Mouse (Mus musculus) hindbrain, embryonic 16.5 days (tissue): Measurements from ENCODE around the gene Dock9. TPM values are rescaled to one million over a fixed set of nuclear protein-coding genes. Genes with fewer than 3 reads are reported as not detected.
A peak's percentile ranks its signal among the peaks of the same experiment; 100 is the strongest.

Experiments used
- ATAC-seq: fragments of 200-750 bp; cut with Nextera tagmentation; 2 replicates; pipeline ENCODE4 v1.8.0; 2017; ENCODE audit warnings: moderate TSS enrichment, moderate library complexity
- H3K27ac ChIP-seq: fragments of 300-500 bp; sonication (generic); 2 replicates; pipeline ENCODE4 v1.5.1; 2014; ENCODE audit warnings: low read depth, mild to moderate bottlenecking, control low read depth, low read length, moderate library complexity
- H3K27me3 ChIP-seq: fragments of 300-500 bp; sonication (generic); replicated peaks from 2 replicates; pipeline ENCODE4 v1.6.1; 2014; ENCODE audit warnings: low read length; ENCODE audit not compliant: control insufficient read depth, insufficient read depth
- H3K36me3 ChIP-seq: fragments of 300-500 bp; sonication (generic); 2 replicates; pipeline ENCODE4 v1.6.1; 2014; ENCODE audit warnings: mild to moderate bottlenecking, low read length, moderate library complexity, mixed read lengths; ENCODE audit not compliant: control insufficient read depth, insufficient read depth
- H3K4me1 ChIP-seq: fragments of 300-500 bp; sonication (generic); 2 replicates; pipeline ENCODE4 v1.6.1; 2014; ENCODE audit warnings: low read depth, low read length; ENCODE audit not compliant: control insufficient read depth, insufficient read depth
- H3K4me2 ChIP-seq: fragments of 300-500 bp; sonication (generic); 2 replicates; pipeline ENCODE4 v1.6.1; 2014; ENCODE audit warnings: mild to moderate bottlenecking, low read length, control low read depth, moderate library complexity
- H3K4me3 ChIP-seq: fragments of 300-500 bp; sonication (generic); 2 replicates; pipeline ENCODE4 v1.5.1; 2014; ENCODE audit warnings: mild to moderate bottlenecking, low read length, control low read depth, moderate library complexity
- H3K9ac ChIP-seq: fragments of 300-500 bp; sonication (generic); 2 replicates; pipeline ENCODE4 v1.6.1; 2014; ENCODE audit warnings: low read depth, mild to moderate bottlenecking, control low read depth, low read length, moderate library complexity
- H3K9me3 ChIP-seq: fragments of 300-500 bp; sonication (generic); 2 replicates; pipeline ENCODE4 v1.6.1; 2014; ENCODE audit warnings: mild to moderate bottlenecking, low read length, moderate library complexity; ENCODE audit not compliant: control insufficient read depth
- WGBS: fragments of 180-500 bp; shearing (Covaris S2); extraction: QIAGEN DNeasy Blood & Tissue Kit; methylation state at CpG from one replicate; pipeline ENCODE4 v1.1.7; 2014; 5-methylcytosine and 5-hydroxymethylcytosine counted together
- polyA plus RNA-seq: library from polyadenylated mRNA; unstranded; fragments of >200 nt; fragmentation: Nextera tagmentation; extraction: Ambion mirVana; gene quantifications from 2 replicates; pipeline ENCODE4 v1.2.1, GENCODE M21; 2015

Dock9 gene
- polyA plus RNA-seq, 1 experiment from 2014 or later = 13.4 TPM

DNA sequence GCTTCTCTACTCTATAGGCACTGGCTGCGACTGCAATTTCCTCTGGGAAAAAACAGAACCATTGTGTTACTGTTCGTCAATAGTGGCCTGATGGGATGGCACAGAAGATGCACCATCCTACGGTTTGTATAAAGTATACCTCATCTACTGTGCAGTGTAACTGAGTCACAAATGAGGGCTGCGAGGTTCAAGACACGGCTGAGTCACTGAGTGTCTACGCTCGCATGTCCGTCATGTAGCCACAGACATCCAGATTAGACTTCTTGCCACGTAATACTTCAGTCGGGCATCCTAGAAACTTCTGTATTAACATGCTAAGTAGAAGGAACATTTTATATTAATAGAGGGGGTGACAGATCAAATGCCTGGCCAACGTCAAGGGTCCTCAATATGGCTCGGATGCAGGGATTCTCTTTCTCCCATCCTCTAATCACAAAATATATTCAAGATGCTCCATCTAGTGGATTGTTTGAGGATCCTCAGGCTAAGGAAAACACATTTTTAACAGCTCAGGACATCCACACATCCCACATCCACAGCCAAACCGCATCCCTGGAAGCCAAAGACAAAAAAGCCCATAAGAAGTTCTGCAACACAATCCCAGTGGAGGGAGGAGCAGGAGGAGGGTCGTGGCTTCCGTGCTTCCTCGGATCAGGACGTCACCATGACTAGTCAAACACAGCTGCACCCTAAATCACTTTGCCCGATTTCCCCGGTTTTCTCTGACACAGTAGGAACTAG lies 44.8 kb downstream of the Dock9 start:
- Histone ChIP-seq H3K27me3 (no peaks in the 10 kb centered on the region), H3K4me1 (no peaks in the 10 kb centered on the region), H3K4me3 (no peak overlapping the region), H3K9ac (no peak overlapping the region), H3K36me3 (no peaks in the 10 kb centered on the region), H3K9me3 (no peaks in the 10 kb centered on the region), H3K4me2 (no peak overlapping the region), H3K27ac (no peak overlapping the region)
- ATAC-seq = peak; percentile 75
- 69% methylated on average over 19 of the region's 19 CpGs for WGBS

DNA sequence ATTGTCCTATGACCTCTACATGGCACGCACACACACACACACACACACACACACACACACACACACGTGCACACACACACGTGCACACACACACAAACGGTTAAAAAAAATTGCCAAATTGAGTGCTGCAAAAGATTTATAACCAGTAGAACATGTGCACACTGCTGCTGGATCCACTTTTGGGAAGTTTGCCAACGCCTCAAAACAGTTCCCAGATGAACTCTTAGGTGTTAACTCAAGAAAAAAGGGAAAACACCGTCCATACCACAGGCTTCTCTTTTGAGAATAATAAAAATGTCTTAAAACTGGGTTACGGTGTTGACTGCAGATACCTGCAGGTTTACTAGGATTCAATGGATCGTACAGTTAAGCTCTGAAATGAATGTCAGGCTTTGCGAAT lies 48.0 kb downstream of the Dock9 start:
- ATAC-seq = no peak
- Histone ChIP-seq H3K4me3 (no peak overlapping the region), H3K36me3 (no peaks in the 10 kb centered on the region), H3K4me1 (no peaks in the 10 kb centered on the region; the same call in 1 of the 2 replicates), H3K9me3 (no peaks in the 10 kb centered on the region), H3K27ac (no peak overlapping the region), H3K27me3 (no peaks in the 10 kb centered on the region), H3K9ac (no peak overlapping the region), H3K4me2 (no peak overlapping the region)
- WGBS = 73% methylated on average over 9 of the region's 9 CpGs

DNA sequence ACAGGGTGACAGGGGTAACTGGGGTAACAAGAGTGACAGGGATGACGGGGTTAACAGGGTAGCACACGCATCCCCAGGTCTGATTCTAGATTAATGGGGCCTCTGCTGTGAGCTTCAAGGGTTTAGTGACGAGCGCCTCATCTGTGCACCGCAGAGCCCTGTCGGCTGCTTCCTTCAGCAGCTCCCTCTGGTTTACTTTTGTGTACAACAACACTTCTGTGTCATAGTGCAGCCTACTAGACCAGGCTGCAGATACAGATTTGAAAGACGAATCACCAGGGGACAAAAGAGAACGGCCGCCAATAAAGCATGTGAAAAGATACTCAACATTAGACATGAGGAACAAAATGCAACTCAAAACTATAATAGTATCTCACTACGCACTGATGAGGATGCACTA lies 48.6 kb downstream of the Dock9 start:
- Histone ChIP-seq H3K4me3 (no peak overlapping the region), H3K4me1 (no peaks in the 10 kb centered on the region; the same call in 1 of the 2 replicates), H3K9ac (no peak overlapping the region), H3K36me3 (no peaks in the 10 kb centered on the region), H3K9me3 (no peaks in the 10 kb centered on the region), H3K27me3 (no peaks in the 10 kb centered on the region), H3K27ac (no peak overlapping the region), H3K4me2 (no peak overlapping the region)
- 69% methylated on average over 10 of the region's 10 CpGs for WGBS
- ATAC-seq = no peak

DNA sequence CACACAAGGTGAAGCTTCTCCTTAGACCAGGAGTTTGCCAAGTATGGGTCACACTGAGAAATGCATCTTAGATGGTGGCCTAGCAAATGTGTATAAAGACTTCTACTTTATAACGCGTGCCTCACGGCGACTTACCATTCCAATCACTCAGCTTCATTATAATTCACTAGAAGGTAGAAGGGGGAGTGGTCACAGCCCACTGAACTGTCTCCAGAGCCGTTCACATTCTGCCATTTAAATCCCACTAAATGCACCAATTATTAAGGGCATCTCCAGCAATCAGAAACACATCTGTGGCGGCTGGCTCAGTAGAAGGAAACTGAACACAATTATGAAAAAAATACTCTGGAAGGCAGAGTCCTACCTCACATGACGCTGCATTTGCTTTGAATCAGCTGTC lies 50.3 kb downstream of the Dock9 start:
- Histone ChIP-seq H3K4me1 (no peaks in the 10 kb centered on the region; the same call in 1 of the 2 replicates), H3K9ac (no peak overlapping the region), H3K9me3 (no peaks in the 10 kb centered on the region), H3K27me3 (no peaks in the 10 kb centered on the region), H3K4me3 (no peak overlapping the region), H3K4me2 (no peak overlapping the region), H3K27ac (no peak overlapping the region), H3K36me3 (no peaks in the 10 kb centered on the region)
- ATAC-seq = no peak
- WGBS = 62% methylated on average over 7 of the region's 7 CpGs

DNA sequence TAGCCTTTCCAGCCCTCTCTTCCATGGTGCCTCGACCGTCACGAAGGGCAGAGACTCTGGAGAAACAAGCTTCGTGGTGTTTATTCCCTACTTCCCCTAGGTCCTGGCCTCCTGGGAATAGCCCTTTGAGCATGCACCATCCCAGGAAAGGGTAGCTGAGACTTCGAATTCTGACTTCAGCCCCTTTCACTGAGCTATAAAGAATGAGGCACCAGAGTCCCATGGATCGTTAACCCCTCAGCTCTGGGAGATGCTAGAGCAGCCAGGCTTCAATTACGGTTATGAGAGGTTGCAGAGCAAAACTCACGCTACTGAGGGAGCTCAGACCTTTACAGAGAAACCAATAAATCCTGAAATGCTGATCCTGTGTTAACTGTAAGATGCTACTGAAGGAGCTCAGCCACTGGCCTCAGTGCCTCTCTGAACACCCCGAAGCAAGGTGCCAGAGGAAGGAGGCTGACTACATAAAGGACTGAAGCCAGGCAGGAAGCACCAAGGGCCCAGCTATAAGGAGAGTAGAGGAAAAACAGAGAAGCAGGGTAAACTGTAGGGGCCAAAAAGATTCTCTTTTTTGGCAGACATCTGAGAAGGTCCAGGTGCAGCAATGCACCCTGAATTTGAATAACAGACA lies 53.7 kb downstream of the Dock9 start:
- 61% methylated on average over 9 of the region's 9 CpGs for WGBS
- no peaks in the 10 kb centered on the region; the same call in none of the 2 replicates for H3K4me1 ChIP-seq
- H3K27me3 ChIP-seq = no peaks in the 10 kb centered on the region
- no peaks in the 10 kb centered on the region for H3K9me3 ChIP-seq
- no peak overlapping the region for H3K27ac ChIP-seq
- H3K36me3 ChIP-seq = no peaks in the 10 kb centered on the region
- no peak for ATAC-seq
- no peak overlapping the region for H3K4me2 ChIP-seq
- no peak overlapping the region for H3K9ac ChIP-seq
- H3K4me3 ChIP-seq = no peak overlapping the region

DNA sequence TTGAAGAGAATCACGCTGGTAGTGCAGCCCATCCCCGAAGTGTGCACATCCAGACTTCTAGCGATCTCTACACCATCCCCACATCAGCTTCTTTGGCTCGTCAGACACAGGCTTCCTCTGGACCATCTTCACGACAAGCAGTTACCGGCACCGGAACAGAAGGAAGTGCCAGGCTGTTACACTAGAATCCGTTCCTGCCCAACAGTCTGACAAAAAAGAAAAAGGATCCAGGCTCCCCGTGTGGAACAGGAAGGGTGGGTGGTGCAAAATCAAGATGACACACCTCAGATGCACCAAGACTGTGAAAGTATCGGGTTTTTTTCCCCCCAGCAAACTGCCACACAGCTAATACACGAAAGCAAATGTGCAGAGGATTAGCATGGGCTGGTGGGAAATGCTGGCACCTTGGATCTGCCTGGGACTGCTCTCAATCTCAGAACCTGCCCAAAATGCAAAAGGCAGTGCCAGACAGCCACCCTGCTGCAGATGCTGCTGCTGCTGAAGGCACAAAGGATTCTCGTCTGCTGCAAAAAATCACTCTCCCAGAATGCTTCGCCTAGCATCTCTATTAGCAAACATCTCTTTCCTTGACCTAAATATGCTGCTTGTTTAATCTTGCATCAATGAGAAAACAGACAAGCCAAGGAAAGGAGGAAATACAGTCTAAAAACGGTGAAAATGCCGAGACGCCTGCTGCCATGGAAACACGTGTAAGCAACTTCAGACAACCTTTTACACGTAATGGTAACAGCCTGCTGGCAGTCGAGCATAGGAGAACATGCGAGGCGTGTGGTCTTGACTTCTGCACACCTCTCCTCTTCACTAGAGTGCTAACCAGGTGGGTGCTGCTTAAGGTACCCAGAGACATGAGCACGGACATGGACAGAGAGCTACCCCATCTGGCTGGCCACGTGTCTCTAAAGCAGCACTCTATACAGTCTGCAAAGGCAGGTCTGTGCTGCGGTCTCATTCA lies 58.9 kb downstream of the Dock9 start:
- ATAC-seq = peak; percentile 64
- Histone ChIP-seq H3K9ac (peak overlapping the region; percentile 62), H3K27ac (peak overlapping the region; percentile 80), H3K36me3 (no peaks in the 10 kb centered on the region), H3K4me3 (peak overlapping the region; percentile 40), H3K4me1 (peaks cover 8% of the 10 kb centered on the region), H3K4me2 (peak overlapping the region; percentile 51), H3K27me3 (no peaks in the 10 kb centered on the region), H3K9me3 (no peaks in the 10 kb centered on the region)
- WGBS = 51% methylated on average over 24 of the region's 24 CpGs

DNA sequence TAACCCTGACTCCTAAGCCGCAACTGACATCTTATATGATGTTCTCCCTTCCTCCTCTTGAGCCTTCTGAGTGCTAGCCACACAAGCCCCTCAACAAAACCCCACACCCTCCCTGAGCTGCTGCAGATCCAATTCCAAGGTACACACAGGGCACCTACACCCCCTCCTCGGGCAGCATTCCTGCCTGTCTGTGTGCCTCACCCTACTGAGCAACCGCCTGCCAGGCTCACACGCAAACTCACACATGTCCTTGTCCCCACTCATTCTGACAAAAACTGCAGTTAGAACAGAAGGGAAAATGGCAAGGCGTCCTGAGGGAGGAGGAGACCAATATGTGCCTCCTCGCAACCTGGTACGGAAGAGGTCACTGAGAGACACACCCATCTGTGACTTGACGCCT lies 60.4 kb downstream of the Dock9 start:
- peaks cover 8% of the 10 kb centered on the region for H3K4me1 ChIP-seq
- no peaks in the 10 kb centered on the region for H3K27me3 ChIP-seq
- peak overlapping the region; percentile 51 for H3K4me2 ChIP-seq
- H3K27ac ChIP-seq = no peak overlapping the region
- H3K36me3 ChIP-seq = no peaks in the 10 kb centered on the region
- H3K9ac ChIP-seq = peak overlapping the region; percentile 62
- 88% methylated on average over 8 of the region's 8 CpGs for WGBS
- no peaks in the 10 kb centered on the region for H3K9me3 ChIP-seq
- peak overlapping the region; percentile 40 for H3K4me3 ChIP-seq
- ATAC-seq = no peak

DNA sequence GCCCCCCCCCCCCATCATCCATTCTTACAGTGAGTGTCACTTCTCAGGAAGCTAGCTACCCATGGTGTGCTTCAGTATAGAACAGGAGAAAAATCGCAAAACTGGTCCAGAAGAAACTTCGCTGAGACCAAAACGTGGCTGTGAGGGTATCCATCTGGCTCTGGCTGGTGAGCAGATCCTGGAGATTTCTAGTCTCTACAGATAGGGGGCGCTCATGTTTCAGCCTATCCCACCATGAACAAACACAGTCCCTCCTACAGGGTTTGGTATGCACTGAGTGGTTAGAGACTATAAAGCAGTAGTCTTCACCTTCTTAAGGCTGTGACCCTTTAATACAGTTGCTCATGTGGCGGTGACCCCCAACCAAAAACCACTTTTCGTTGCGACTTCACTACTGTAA lies 62.0 kb downstream of the Dock9 start:
- Histone ChIP-seq H3K9me3 (no peaks in the 10 kb centered on the region), H3K27me3 (no peaks in the 10 kb centered on the region), H3K4me3 (no peak overlapping the region), H3K4me1 (peaks cover 11% of the 10 kb centered on the region), H3K9ac (no peak overlapping the region), H3K36me3 (no peaks in the 10 kb centered on the region), H3K4me2 (peak overlapping the region; percentile 51; the same call in 1 of the 2 replicates), H3K27ac (no peak overlapping the region)
- no peak for ATAC-seq
- 65% methylated on average over 7 of the region's 7 CpGs for WGBS

DNA sequence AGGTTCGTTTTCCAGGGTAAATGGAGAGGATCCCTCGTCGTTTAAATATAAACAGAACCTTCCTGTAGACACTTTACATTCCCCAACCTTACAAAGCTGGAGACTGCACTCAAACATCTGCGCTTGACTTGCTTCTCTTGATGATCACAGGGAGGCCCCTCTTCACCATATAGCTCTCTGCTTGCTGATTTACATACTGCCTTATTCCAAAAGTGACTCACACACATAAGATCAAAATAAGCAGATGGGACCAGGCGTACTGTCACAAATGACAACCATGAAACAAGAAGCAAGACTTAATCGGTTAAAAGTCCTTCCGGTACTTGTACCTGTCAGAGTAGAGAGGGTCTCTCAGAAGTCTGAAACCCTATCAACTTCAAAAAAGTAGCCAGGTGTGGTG lies 63.4 kb downstream of the Dock9 start:
- WGBS = 86% methylated on average over 7 of the region's 7 CpGs
- no peaks in the 10 kb centered on the region for H3K9me3 ChIP-seq
- H3K4me2 ChIP-seq = no peak overlapping the region

More for the DNA sequence above, 63.4 kb downstream of the Dock9 start:
- Histone ChIP-seq H3K9ac (no peak overlapping the region), H3K27me3 (no peaks in the 10 kb centered on the region), H3K4me3 (no peak overlapping the region), H3K4me1 (peaks cover 11% of the 10 kb centered on the region), H3K36me3 (no peaks in the 10 kb centered on the region), H3K27ac (no peak overlapping the region)
- no peak for ATAC-seq
